Mouse (Mus musculus) MN1 (cell line): Measurements from ENCODE around the gene Vamp5.
A peak's percentile ranks its signal among the peaks of the same experiment; 100 is the strongest.

ENCODE experiments used
- DNase-seq: peaks from one replicate; pipeline ENCODE4 v3.0.0-alpha.2; 2016; ENCODE audit warnings: low spot score

Vamp5 gene

GRCm38 (mm10) chr6:72366844-72367443 is 13.3 kb downstream of the Vamp5 start, which contains the start of gene Rnf181:
Rnf181 (minus strand) TSS chr6:72366956.
- no peak for DNase-seq

DNA sequence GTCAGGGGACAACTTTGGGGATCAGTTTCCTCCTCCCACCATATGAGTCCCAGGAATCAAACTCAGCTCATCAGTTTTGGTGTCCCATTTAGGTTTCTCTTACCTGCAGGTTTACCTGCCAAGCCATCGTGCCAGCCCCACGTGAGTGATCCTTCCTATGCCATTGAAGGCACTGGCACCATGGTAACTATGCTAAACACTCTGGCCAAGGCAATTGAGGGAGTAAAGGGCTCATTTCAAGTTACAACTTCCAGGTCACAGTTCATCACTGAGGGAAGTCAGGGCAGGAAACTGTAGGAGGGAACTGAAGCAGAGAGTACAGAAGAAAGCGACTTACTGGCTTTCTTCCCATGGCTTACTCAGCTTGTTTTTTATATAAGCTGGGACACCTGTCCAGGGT is 14.0 kb downstream of the Vamp5 start:
- no peak for DNase-seq

GRCm38 (mm10) chr6:72364985-72365384 is 15.3 kb downstream of the Vamp5 start:
- DNase-seq, result no peak

- DNase-seq, result no peak
Measured at GRCm38 (mm10) chr6:72364009-72364408, 16.3 kb downstream of the Vamp5 start.

DNA sequence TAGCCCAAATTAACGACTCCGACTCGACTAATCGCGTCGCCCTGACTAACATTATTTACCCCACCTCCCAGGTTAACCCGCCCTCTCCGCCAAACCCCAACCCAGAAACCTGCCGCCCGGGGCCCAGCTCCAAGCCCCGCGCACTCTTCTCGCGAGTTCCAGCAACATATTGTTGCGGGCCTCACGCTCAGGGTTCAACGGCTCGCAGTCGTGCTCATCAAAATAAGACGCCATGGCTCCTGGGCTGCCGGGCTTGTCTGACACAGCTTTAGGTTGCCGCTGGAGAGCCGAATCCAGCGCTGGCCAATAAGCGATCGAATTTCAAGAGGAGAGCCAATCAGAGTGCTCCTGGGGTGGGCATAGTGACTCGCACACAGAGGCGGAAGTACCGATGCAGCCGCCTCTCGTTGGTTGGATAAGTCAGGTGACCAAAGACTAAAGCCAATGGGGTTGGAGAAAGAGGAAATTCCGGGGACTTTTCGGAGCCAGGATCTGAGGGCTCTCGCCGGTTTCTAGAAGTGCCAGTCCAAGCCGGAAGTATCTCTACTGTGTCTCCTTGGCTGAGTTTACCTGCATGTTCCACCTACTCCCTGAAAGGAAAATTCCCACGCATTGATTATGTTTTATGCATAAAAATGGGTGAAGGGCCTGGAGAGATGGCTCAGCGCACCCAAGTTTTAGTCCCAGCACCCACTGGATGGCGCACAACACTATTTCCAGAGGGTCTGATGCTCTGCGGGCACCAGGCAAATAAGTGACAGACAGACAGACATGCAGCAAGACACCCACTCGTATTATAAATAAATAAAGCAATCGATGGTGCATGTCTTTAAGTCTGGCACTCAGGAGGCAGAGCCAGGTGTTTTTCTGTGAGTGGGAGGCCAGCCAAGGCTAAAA is 17.9 kb downstream of the Vamp5 start:
- DNase-seq, result peak; percentile 97

GRCm38 (mm10) chr6:72361121-72361551 is 19.1 kb downstream of the Vamp5 start:
- no peak for DNase-seq

- no peak for DNase-seq
Measured at GRCm38 (mm10) chr6:72360599-72360935, 19.7 kb downstream of the Vamp5 start.

- no peak for DNase-seq
Measured at GRCm38 (mm10) chr6:72359891-72360598, 20.2 kb downstream of the Vamp5 start.

- DNase-seq, result no peak
Measured at GRCm38 (mm10) chr6:72359343-72359742, 20.9 kb downstream of the Vamp5 start.

DNA sequence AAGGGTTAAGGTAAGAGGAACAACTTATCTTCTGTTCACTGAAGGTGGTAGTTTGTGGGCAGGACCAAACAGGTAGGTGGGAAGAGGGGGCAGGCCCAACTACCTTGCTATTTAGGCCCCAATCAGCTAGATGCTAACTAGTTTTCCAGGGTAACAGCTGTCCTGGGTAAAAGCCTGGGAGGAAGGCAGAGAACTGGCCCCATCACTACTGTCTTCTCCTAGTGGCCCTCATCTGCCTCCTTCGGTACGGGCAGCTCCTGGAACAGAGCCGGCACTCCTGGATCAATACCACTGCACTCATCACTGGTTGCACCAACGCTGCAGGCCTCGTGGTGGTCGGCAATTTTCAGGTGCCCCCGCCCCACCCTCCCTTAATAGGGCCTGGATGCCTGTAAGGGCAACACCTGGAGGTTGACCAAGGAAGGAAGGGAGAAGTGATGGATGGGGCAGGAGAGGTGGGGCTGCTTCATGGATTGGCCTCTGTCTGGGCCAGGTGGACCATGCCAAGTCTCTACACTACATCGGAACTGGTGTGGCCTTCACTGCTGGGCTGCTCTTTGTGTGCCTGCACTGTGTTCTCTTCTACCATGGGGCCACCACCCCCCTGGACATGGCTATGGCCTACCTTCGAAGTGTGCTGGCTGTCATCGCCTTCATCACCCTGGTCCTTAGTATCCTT is 22.0 kb downstream of the Vamp5 start:
- no peak for DNase-seq

- peak; percentile 63 for DNase-seq
Measured at GRCm38 (mm10) chr6:72357164-72358079, 22.8 kb downstream of the Vamp5 start.

GRCm38 (mm10) chr6:72356001-72356532 is 24.2 kb downstream of the Vamp5 start:
- DNase-seq, result no peak

DNA sequence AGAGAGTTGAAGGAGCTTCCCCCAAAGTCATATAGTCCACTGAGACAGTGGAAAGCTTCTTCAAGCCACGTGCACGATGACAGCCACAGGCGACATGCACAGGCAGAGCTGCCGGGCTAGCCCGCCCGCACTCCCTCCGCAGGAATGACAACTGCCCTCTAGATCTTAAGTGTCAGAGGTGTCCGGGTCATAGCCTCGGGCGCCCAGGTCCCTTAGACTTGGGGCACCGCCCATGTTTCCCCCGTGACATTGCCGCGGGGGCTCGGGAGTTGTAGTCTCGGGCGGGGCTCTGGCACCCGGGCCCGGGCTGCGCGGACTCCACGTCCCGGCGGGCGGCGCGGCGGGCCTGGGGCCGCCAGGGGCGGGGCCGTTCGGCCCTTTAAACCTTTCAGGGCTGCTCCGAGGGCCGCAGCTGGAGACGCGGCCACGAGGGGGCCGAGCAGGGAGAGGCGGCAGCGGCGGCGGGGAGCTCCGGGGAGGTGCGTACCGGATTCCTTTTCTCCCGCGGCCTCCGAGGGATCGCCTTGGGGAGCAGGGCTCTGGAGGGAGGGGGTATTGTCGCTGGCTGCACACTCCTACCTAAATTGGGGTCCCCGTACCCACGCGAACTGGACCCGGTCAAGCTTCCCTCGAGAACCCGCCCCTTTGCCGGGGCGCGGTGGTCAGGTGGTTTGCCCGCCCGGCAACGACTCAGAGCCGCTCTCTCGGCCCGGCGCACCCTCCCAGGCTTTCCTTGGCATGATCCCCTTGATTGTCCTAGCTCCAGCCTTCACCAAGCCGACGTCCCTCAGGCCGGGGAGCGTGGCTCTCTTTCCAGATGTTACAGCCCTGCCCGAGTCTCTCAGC is 25.0 kb downstream of the Vamp5 start, which contains the start of gene Tmem150a:
TSS of gene Tmem150a (plus strand) at position 382 of the 846 bp plus-strand sequence.
- peak; percentile 86 for DNase-seq

DNA sequence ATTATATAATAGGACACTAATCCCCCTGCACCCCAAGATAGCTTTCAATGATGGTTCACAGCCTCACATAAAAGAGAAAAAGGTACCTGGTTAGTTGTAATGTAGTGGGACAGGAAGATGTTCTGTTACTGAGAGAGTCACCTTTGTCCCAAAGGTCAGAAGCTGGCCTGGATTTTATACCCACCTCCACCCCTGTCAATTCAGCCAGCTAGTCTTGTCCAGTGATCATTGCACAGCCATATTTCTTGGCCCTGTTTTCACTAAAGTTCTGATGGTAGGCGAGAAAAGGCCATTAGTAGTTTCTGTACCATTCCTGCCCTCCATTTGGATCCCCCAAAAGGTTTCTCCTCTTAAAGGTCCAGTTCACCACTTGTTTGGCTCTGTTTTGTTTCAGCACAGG is 26.2 kb downstream of the Vamp5 start:
- DNase-seq, result no peak

DNA sequence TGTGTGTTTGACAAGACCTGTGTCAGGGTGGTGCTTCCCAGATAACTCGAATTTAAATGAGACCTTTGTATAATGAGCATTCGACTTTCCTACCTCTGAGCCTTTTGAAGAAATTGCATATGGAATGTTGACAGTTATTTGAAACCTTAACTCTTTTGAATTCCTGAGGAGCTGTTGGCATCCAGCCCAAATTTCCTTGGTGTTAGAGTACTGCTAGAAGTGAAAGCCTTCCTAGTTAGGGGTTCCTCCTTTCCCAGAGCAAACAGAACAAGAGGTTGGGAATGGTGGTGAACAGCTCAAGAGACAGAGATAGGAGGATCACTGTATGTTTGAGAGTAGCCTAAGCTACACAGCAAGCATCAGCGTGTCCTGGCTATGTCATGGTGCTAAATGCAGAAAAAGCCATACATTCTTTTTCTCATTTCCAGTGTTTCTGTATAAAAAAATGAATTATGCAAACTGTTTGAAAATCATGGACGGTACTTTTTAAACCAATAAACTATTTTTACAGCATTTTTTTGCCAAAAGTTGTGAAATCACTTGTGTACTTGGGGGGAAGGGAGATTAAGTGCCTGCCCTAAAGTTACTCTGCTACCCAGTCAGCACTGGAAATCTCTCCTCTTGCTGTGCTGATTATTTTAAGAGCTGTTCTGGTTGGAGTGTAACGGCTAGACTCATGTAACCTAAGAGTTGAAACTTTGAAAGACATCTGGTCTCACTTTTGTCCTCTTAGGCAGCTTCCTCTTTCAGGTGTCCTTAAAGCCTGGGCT is 27.4 kb downstream of the Vamp5 start:
- DNase-seq, result no peak

GRCm38 (mm10) chr6:72350214-72350613 is 30.1 kb downstream of the Vamp5 start:
- no peak for DNase-seq

DNA sequence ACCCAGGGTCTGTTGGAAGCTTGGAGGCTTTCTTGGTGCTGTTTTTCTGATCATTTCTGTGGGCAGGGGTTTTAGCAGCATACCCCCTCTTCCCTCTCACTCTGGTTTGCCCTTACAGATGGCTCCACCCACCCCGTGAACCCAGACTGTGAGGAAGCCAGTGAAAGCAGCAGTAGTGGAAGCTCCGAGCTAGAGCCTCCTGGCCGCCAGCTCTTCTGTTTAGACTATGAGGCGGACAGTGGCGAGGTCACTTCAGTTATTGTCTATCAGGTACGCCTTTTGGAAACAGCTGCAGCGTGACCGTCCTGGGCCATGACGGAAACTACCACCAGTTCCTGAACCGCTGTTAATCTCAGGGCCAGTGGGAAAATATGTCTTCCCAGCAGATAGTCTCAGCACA is 31.9 kb downstream of the Vamp5 start:
- no peak for DNase-seq

DNA sequence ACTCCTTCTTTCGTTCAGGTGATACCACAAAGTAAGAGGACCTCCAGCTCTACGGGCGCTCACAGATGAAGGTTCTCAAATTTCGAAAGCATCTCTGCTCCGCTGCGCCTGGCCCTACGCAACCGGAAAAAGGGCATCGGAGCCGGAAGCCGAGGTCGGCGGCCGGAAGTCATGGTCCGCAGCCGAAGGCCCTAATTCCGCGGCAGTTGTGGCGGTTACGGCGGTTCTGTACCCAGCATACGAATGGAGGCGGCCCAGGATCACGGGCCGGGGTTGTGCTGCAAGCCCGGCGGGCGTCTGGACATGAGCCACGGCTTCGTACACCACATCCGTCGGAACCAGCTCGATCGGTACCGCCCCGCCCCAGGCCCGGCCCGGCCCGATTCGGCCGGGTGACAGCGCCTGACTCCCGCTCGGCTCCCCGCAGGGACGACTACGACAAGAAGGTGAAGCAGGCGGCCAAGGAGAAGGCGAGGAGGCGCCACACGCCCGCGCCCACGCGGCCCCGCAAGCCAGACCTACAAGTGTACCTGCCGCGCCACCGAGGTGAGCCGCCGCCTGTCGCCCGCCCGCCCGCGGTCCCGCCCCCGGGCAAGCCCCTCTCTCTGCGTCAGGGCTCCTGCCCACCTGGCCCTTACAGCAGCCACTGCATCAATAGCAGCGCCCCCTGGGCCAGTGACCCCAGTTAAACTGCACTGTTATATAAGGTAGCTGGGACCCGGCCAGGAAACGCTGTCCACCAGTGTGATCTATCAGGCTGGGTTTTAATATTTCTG is 32.9 kb downstream of the Vamp5 start, which contains the start of gene 0610030E20Rik:
TSS of gene 0610030E20Rik (plus strand) at position 152 of the 776 bp plus-strand sequence.
- peak; percentile 82 for DNase-seq
